Mouse (Mus musculus): ENCODE measurements around the gene Suds3. TPM values are rescaled to one million over a fixed set of nuclear protein-coding genes. Genes with fewer than 3 reads are reported as not detected.
A peak's percentile ranks its signal among the peaks of the same experiment; 100 is the strongest.

Suds3 gene
- total RNA-seq, 2 experiments from 2014 or later = 72.6 to 81.8 TPM

GRCm38 (mm10) chr5:117113330-117113729 is 2.6 kb downstream of the Suds3 start:
- no peak for DNase-seq

- DNase-seq = no peak
These were observed 4.2 kb downstream of the Suds3 start for GRCm38 (mm10) chr5:117111774-117112112.

- no peak for DNase-seq
These were observed 4.7 kb downstream of the Suds3 start for GRCm38 (mm10) chr5:117111064-117111773.

- no peak for DNase-seq
These were observed 6.4 kb downstream of the Suds3 start for GRCm38 (mm10) chr5:117109522-117109921.

- DNase-seq = no peak
These were observed 7.2 kb downstream of the Suds3 start for GRCm38 (mm10) chr5:117108731-117109130.

- no peak for DNase-seq
These were observed 7.6 kb downstream of the Suds3 start for GRCm38 (mm10) chr5:117108292-117108691.

- DNase-seq = no peak
These were observed 10.2 kb downstream of the Suds3 start for GRCm38 (mm10) chr5:117105761-117106160.

- no peak for DNase-seq
These were observed 11.6 kb downstream of the Suds3 start for GRCm38 (mm10) chr5:117104329-117104728.

GRCm38 (mm10) chr5:117103194-117103929 is 12.6 kb downstream of the Suds3 start:
- DNase-seq = no peak

GRCm38 (mm10) chr5:117099742-117100141 is 16.2 kb downstream of the Suds3 start:
- DNase-seq = no peak

- no peak for DNase-seq
These were observed 16.9 kb downstream of the Suds3 start for GRCm38 (mm10) chr5:117099008-117099407.

- no peak for DNase-seq
These were observed 19.2 kb downstream of the Suds3 start for GRCm38 (mm10) chr5:117096716-117097115.

- peak; percentile 30 for DNase-seq
These were observed 21.5 kb downstream of the Suds3 start for GRCm38 (mm10) chr5:117094431-117094830.

- DNase-seq = no peak
These were observed 26.1 kb downstream of the Suds3 start for GRCm38 (mm10) chr5:117089786-117090185.

GRCm38 (mm10) chr5:117089147-117089546 is 26.8 kb downstream of the Suds3 start:
- DNase-seq = no peak

GRCm38 (mm10) chr5:117087718-117088117 is 28.2 kb downstream of the Suds3 start:
- DNase-seq = no peak

GRCm38 (mm10) chr5:117069498-117069894 is 46.4 kb downstream of the Suds3 start:
- DNase-seq = peak; percentile 15

GRCm38 (mm10) chr5:117068808-117069497 is 47.0 kb downstream of the Suds3 start:
- DNase-seq = no peak

- no peak for DNase-seq
These were observed 47.7 kb downstream of the Suds3 start for GRCm38 (mm10) chr5:117068181-117068580.

- DNase-seq = no peak
These were observed 54.7 kb downstream of the Suds3 start for GRCm38 (mm10) chr5:117061251-117061650.

GRCm38 (mm10) chr5:117060484-117061130 is 55.3 kb downstream of the Suds3 start:
- no peak for DNase-seq

GRCm38 (mm10) chr5:117049940-117050339 is 66.0 kb downstream of the Suds3 start:
- DNase-seq = no peak

GRCm38 (mm10) chr5:117045101-117045500 is 70.8 kb downstream of the Suds3 start:
- DNase-seq = no peak

All from gastrocnemius, postnatal 25 days (tissue).